Mouse (Mus musculus): ENCODE results near the gene Adprhl1. TPM values are rescaled to one million over a fixed set of nuclear protein-coding genes. Genes with fewer than 3 reads are reported as not detected.

The Adprhl1 gene
- polyA plus RNA-seq, 1 experiment from 2014 or later, result not detected

GRCm38 (mm10) chr8:13242985-13243870, 10.7 kb downstream of the Adprhl1 start:
- Histone ChIP-seq H3K27me3 (ENCODE audit: control insufficient read depth, insufficient read depth, low read length) (no peaks in the 10 kb centered on the region), H3K4me2 (ENCODE audit: low read depth, severe bottlenecking) (no peak overlapping the region), H3K9me3 (ENCODE audit: control insufficient read depth, low read length) (no peaks in the 10 kb centered on the region), H3K4me3 (ENCODE audit: low read depth, low read length) (no peak overlapping the region), H3K27ac (replicated peaks; ENCODE audit: low read depth, low read length) (no peak overlapping the region), H3K36me3 (ENCODE audit: control insufficient read depth, insufficient read depth, low read length) (no peaks in the 10 kb centered on the region), H3K9ac (ENCODE audit: low read length) (no peak overlapping the region), H3K4me1 (ENCODE audit: control insufficient read depth, insufficient read depth, low read length) (no peaks in the 10 kb centered on the region)
- 81% methylated on average over 10 of the region's 10 CpGs for WGBS
- ATAC-seq (ENCODE audit: insufficient number of reproducible peaks, low FRiP score, low TSS enrichment, low read depth) (no peak), DNase-seq (ENCODE audit: low spot score) (no peak)

DNA sequence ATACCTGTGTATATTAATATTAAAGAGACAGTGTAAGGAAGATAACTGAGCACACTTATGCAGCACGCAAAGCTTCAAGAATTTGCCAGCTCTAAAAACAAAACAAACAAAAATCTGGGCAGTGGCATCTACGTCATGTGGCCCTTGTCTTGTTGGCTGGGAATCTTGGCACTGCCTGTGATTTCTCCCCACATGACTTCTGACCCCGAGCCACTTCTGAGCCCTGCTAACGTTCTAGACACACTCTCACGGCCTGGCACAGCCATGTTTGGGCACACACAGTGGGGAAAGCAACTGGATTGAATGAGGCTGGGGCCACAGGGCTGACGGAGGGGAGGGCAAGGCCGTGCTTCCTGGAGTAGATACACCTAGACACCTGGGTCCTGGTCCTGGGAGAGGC, 13.3 kb downstream of the Adprhl1 start:
- no peaks in the 10 kb centered on the region for H3K4me1 ChIP-seq (ENCODE audit: control insufficient read depth, insufficient read depth, low read length)
- H3K27ac ChIP-seq (replicated peaks; ENCODE audit: low read depth, low read length), result no peak overlapping the region
- ATAC-seq (ENCODE audit: insufficient number of reproducible peaks, low FRiP score, low TSS enrichment, low read depth) (no peak), DNase-seq (ENCODE audit: low spot score) (no peak)
- no peak overlapping the region for H3K9ac ChIP-seq (ENCODE audit: low read length)
- H3K36me3 ChIP-seq (ENCODE audit: control insufficient read depth, insufficient read depth, low read length), result no peaks in the 10 kb centered on the region
- no peak overlapping the region for H3K4me2 ChIP-seq (ENCODE audit: low read depth, severe bottlenecking)
- WGBS, result 82% methylated on average over 7 of the region's 7 CpGs
- H3K4me3 ChIP-seq (ENCODE audit: low read depth, low read length), result no peak overlapping the region
- no peaks in the 10 kb centered on the region for H3K27me3 ChIP-seq (ENCODE audit: control insufficient read depth, insufficient read depth, low read length)
- no peaks in the 10 kb centered on the region for H3K9me3 ChIP-seq (ENCODE audit: control insufficient read depth, low read length)

GRCm38 (mm10) chr8:13240055-13240454, 13.9 kb downstream of the Adprhl1 start:
- 87% methylated on average over 9 of the region's 9 CpGs for WGBS
- ATAC-seq (ENCODE audit: insufficient number of reproducible peaks, low FRiP score, low TSS enrichment, low read depth) (no peak), DNase-seq (ENCODE audit: low spot score) (no peak)
- no peaks in the 10 kb centered on the region for H3K4me1 ChIP-seq (ENCODE audit: control insufficient read depth, insufficient read depth, low read length)
- no peak overlapping the region for H3K4me2 ChIP-seq (ENCODE audit: low read depth, severe bottlenecking)
- no peaks in the 10 kb centered on the region for H3K27me3 ChIP-seq (ENCODE audit: control insufficient read depth, insufficient read depth, low read length)
- no peak overlapping the region for H3K4me3 ChIP-seq (ENCODE audit: low read depth, low read length)
- no peak overlapping the region for H3K9ac ChIP-seq (ENCODE audit: low read length)
- no peak overlapping the region for H3K27ac ChIP-seq (replicated peaks; ENCODE audit: low read depth, low read length)
- H3K9me3 ChIP-seq (ENCODE audit: control insufficient read depth, low read length), result no peaks in the 10 kb centered on the region
- no peaks in the 10 kb centered on the region for H3K36me3 ChIP-seq (ENCODE audit: control insufficient read depth, insufficient read depth, low read length)

DNA sequence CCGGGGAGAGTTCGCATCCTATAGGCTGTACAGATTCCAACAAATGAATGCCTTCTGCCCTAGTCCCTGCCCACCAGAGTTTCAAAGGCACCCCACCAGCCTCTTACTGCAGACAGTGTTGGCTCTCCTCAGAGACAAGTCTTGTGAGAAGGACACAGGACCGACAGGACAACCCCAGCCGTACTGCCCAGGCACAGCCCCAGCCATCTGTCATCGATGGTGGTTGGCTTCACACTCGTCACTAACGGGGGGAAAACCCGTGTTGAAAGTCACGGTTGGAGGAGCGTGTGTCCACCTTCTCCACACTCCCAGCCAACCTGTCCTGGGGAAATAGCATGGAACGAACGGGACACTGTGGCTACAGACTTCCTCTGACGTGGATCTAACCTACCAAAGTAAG, 19.2 kb downstream of the Adprhl1 start:
- no peak overlapping the region for H3K27ac ChIP-seq (replicated peaks; ENCODE audit: low read depth, low read length)
- no peak overlapping the region for H3K4me3 ChIP-seq (ENCODE audit: low read depth, low read length)
- no peaks in the 10 kb centered on the region for H3K36me3 ChIP-seq (ENCODE audit: control insufficient read depth, insufficient read depth, low read length)
- H3K4me2 ChIP-seq (ENCODE audit: low read depth, severe bottlenecking), result no peak overlapping the region
- no peak for DNase-seq (ENCODE audit: low spot score)
- H3K9ac ChIP-seq (ENCODE audit: low read length), result no peak overlapping the region
- H3K27me3 ChIP-seq (ENCODE audit: control insufficient read depth, insufficient read depth, low read length), result no peaks in the 10 kb centered on the region
- no peaks in the 10 kb centered on the region for H3K9me3 ChIP-seq (ENCODE audit: control insufficient read depth, low read length)
- WGBS, result 92% methylated on average over 13 of the region's 13 CpGs
- no peak for ATAC-seq (ENCODE audit: insufficient number of reproducible peaks, low FRiP score, low TSS enrichment, low read depth)
- H3K4me1 ChIP-seq (ENCODE audit: control insufficient read depth, insufficient read depth, low read length), result no peaks in the 10 kb centered on the region; the same call in 1 of the 2 replicates

- no peaks in the 10 kb centered on the region for H3K27me3 ChIP-seq (ENCODE audit: control insufficient read depth, insufficient read depth, low read length)
- H3K4me1 ChIP-seq (ENCODE audit: control insufficient read depth, insufficient read depth, low read length), result peaks cover 11% of the 10 kb centered on the region
- DNase-seq (ENCODE audit: low spot score) (no peak), ATAC-seq (ENCODE audit: insufficient number of reproducible peaks, low FRiP score, low TSS enrichment, low read depth) (no peak)
- H3K4me2 ChIP-seq (ENCODE audit: low read depth, severe bottlenecking), result no peak overlapping the region
- H3K36me3 ChIP-seq (ENCODE audit: control insufficient read depth, insufficient read depth, low read length), result no peaks in the 10 kb centered on the region
- H3K4me3 ChIP-seq (ENCODE audit: low read depth, low read length), result no peak overlapping the region
- WGBS, result 93% methylated on average over 4 of the region's 4 CpGs
- no peaks in the 10 kb centered on the region for H3K9me3 ChIP-seq (ENCODE audit: control insufficient read depth, low read length)
- no peak overlapping the region for H3K9ac ChIP-seq (ENCODE audit: low read length)
- H3K27ac ChIP-seq (replicated peaks; ENCODE audit: low read depth, low read length), result no peak overlapping the region
Observed at GRCm38 (mm10) chr8:13230471-13230870, 23.5 kb downstream of the Adprhl1 start.

DNA sequence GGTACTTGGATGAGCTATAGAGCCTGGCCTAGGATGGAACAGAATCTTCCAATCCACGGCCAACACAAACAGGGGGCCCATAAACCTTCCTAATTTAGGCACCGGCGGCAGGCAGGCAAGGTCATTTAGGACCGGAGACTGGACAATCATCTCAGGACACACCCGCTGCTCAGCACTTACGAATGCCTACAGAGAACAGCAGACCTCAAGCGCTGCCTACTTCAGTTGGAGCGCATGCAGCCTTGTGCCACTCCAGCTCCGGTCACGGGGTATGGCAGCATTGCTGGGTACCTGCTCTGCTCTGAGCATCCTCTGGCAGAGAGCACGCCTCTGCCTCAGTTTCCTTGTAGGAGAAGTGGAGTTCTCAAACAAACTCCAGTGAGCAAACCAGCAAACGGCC, 24.2 kb downstream of the Adprhl1 start:
- no peaks in the 10 kb centered on the region for H3K9me3 ChIP-seq (ENCODE audit: control insufficient read depth, low read length)
- no peak for ATAC-seq (ENCODE audit: insufficient number of reproducible peaks, low FRiP score, low TSS enrichment, low read depth)
- H3K4me1 ChIP-seq (ENCODE audit: control insufficient read depth, insufficient read depth, low read length), result peaks cover 11% of the 10 kb centered on the region
- no peak overlapping the region; the same call in 1 of the 2 replicates for H3K27ac ChIP-seq (replicated peaks; ENCODE audit: low read depth, low read length)
- H3K27me3 ChIP-seq (ENCODE audit: control insufficient read depth, insufficient read depth, low read length), result no peaks in the 10 kb centered on the region
- no peak overlapping the region for H3K4me2 ChIP-seq (ENCODE audit: low read depth, severe bottlenecking)
- no peak for DNase-seq (ENCODE audit: low spot score)
- H3K9ac ChIP-seq (ENCODE audit: low read length), result no peak overlapping the region
- H3K4me3 ChIP-seq (ENCODE audit: low read depth, low read length), result no peak overlapping the region
- no peaks in the 10 kb centered on the region for H3K36me3 ChIP-seq (ENCODE audit: control insufficient read depth, insufficient read depth, low read length)
- 60% methylated on average over 12 of the region's 12 CpGs for WGBS

GRCm38 (mm10) chr8:13228923-13229610, 24.9 kb downstream of the Adprhl1 start:
- 35% methylated on average over 9 of the region's 9 CpGs for WGBS
- ATAC-seq (ENCODE audit: insufficient number of reproducible peaks, low FRiP score, low TSS enrichment, low read depth), result peak; percentile 58
- no peaks in the 10 kb centered on the region for H3K27me3 ChIP-seq (ENCODE audit: control insufficient read depth, insufficient read depth, low read length)

GRCm38 (mm10) chr8:13227184-13227583, 26.8 kb downstream of the Adprhl1 start:
- Histone ChIP-seq H3K4me2 (ENCODE audit: low read depth, severe bottlenecking) (no peak overlapping the region), H3K4me1 (ENCODE audit: control insufficient read depth, insufficient read depth, low read length) (peaks cover 11% of the 10 kb centered on the region), H3K27me3 (ENCODE audit: control insufficient read depth, insufficient read depth, low read length) (no peaks in the 10 kb centered on the region), H3K9ac (ENCODE audit: low read length) (no peak overlapping the region), H3K27ac (replicated peaks; ENCODE audit: low read depth, low read length) (no peak overlapping the region), H3K36me3 (ENCODE audit: control insufficient read depth, insufficient read depth, low read length) (no peaks in the 10 kb centered on the region), H3K9me3 (ENCODE audit: control insufficient read depth, low read length) (no peaks in the 10 kb centered on the region), H3K4me3 (ENCODE audit: low read depth, low read length) (no peak overlapping the region)
- 67% methylated on average over 3 of the region's 3 CpGs for WGBS
- ATAC-seq (ENCODE audit: insufficient number of reproducible peaks, low FRiP score, low TSS enrichment, low read depth) (no peak), DNase-seq (ENCODE audit: low spot score) (no peak)

More at GRCm38 (mm10) chr8:13228923-13229610, 24.9 kb downstream of the Adprhl1 start:
- DNase-seq (ENCODE audit: low spot score), result peak; percentile 45
- Histone ChIP-seq H3K36me3 (ENCODE audit: control insufficient read depth, insufficient read depth, low read length) (no peaks in the 10 kb centered on the region), H3K4me2 (ENCODE audit: low read depth, severe bottlenecking) (no peak overlapping the region), H3K9me3 (ENCODE audit: control insufficient read depth, low read length) (no peaks in the 10 kb centered on the region), H3K9ac (ENCODE audit: low read length) (no peak overlapping the region), H3K4me3 (ENCODE audit: low read depth, low read length) (no peak overlapping the region), H3K4me1 (ENCODE audit: control insufficient read depth, insufficient read depth, low read length) (peaks cover 11% of the 10 kb centered on the region), H3K27ac (replicated peaks; ENCODE audit: low read depth, low read length) (no peak overlapping the region; the same call in 1 of the 2 replicates)
